Mouse (Mus musculus): Measurements from ENCODE around the gene Sphk1. TPM values are rescaled to one million over a fixed set of nuclear protein-coding genes. Genes with fewer than 3 reads are reported as not detected.
A peak's percentile ranks its signal among the peaks of the same experiment; 100 is the strongest.

Sphk1 gene
- 8.1 and 10.0 TPM in 2 replicates for polyA plus RNA-seq (2014; fragmentation: Nextera tagmentation; extraction: Ambion mirVana)

DNA sequence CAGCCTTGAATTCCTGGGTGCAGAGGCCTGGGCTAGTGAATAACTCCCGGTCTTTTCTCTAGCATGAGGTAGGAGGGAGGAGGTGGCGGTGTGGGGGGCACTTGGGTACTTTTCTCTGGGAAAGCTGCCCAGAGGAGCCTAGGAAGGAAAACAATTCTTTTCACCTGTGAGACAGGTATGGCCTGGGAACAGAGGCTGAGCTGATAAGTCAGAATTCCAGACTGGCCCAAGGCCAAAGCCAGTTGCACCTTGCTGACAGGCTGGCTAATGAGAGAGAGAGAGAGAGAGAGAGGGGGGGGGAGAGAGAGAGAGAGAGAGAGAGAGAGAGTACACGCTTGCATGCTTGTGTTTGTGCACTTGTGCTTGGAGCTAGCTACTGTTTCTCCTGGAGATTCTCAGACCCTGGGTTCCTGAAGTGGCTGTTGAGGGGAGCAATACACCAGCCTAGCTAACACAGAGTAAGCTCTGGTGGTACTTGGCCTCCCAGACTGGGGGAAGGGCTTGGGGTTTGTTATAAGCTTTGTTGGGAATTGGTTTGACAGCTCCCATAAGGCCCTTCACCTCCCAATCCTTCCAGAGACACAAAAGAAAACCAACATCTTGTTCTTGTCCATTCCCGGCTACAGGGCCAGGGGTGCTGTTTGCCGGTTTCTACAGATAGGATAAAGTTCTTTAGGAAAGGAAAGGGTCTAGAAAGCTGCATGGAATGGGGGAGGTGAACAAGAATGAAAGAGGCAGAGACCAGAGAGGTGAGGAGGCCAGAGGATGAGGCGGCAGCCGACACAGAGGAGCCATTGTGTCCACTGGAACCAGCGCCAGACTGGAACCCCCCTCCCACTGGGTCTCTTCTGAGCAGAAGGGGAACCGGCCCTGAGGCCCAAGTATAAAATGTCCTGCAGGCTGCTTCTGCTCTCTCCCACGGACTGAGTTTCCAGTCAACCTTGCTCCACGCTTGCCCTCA, at the start of gene Sphk1:
TSS of gene Sphk1 (plus strand) at position 739 of the 961 bp plus-strand sequence.
- H3K27me3 ChIP-seq (ENCODE audit: control insufficient read depth, insufficient read depth, low read length), result peaks cover 34% of the 10 kb centered on the region
- 21% methylated on average over 11 of the region's 11 CpGs for WGBS
- ATAC-seq (ENCODE audit: low FRiP score), result no peak

GRCm38 (mm10) chr11:116480975-116481374, 49.8 kb upstream of the Sphk1 start:
- H3K27ac ChIP-seq (ENCODE audit: low read depth, low read length), result no peak overlapping the region
- WGBS, result 97% methylated on average over 8 of the region's 8 CpGs
- ATAC-seq (ENCODE audit: low FRiP score) (no peak), DNase-seq (ENCODE audit: low spot score) (no peak)
- no peak overlapping the region for H3K9ac ChIP-seq (ENCODE audit: low read depth, low read length)
- no peaks in the 10 kb centered on the region for H3K4me1 ChIP-seq (replicated peaks; ENCODE audit: control insufficient read depth, insufficient read depth, low read length)
- no peaks in the 10 kb centered on the region for H3K27me3 ChIP-seq (ENCODE audit: control insufficient read depth, insufficient read depth, low read length)
- no peak overlapping the region for H3K4me3 ChIP-seq (ENCODE audit: low read depth, low read length)
- no peaks in the 10 kb centered on the region for H3K9me3 ChIP-seq (ENCODE audit: control insufficient read depth, low read length)
- H3K36me3 ChIP-seq (ENCODE audit: control insufficient read depth, insufficient read depth, low read length), result peaks cover 24% of the 10 kb centered on the region; the same call in 1 of the 2 replicates
- no peak overlapping the region for H3K4me2 ChIP-seq (replicated peaks; ENCODE audit: low read depth, low read length)

More for the DNA sequence above, at the start of gene Sphk1:
- DNase-seq (ENCODE audit: low spot score), result peak; percentile 69
- H3K4me1 ChIP-seq (replicated peaks; ENCODE audit: control insufficient read depth, insufficient read depth, low read length), result peaks cover 27% of the 10 kb centered on the region
- H3K9me3 ChIP-seq (ENCODE audit: control insufficient read depth, low read length), result no peaks in the 10 kb centered on the region
- peak within 1 kb of the TSS; percentile 46 for H3K4me3 ChIP-seq (ENCODE audit: low read depth, low read length)
- H3K4me2 ChIP-seq (replicated peaks; ENCODE audit: low read depth, low read length), result peak within 1 kb of the TSS; percentile 77
- peak within 1 kb of the TSS; percentile 49; the same call in 1 of the 2 replicates for H3K27ac ChIP-seq (ENCODE audit: low read depth, low read length)
- 0 out of 2 replicates have a peak within 1 kb of the TSS, but pooled peaks have one; percentile 3 for H3K9ac ChIP-seq (ENCODE audit: low read depth, low read length)
- no peaks in the 10 kb centered on the region for H3K36me3 ChIP-seq (ENCODE audit: control insufficient read depth, insufficient read depth, low read length)

DNA sequence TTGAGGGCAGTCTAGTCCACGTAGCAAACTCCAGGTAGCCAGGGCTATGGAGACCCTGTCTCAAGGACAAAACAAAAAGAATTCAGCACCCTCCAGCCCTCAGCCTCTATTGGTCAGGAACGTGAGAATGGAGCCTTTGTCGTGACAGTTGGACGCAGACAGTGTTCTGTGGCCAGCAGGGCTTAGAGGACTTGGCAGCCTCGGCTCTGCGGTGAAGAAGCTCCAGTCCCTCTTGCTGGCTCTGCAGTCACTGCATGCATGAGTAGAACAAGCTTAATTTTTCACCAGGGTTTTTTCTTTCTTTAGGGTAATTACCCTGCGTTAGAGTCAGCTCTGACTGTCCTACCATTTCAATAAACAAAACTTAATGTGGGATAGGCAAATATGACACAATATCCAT, 48.9 kb upstream of the Sphk1 start:
- no peaks in the 10 kb centered on the region for H3K9me3 ChIP-seq (ENCODE audit: control insufficient read depth, low read length)
- no peak overlapping the region for H3K9ac ChIP-seq (ENCODE audit: low read depth, low read length)
- WGBS, result 80% methylated on average over 7 of the region's 7 CpGs
- ATAC-seq (ENCODE audit: low FRiP score), result no peak
- no peaks in the 10 kb centered on the region for H3K4me1 ChIP-seq (replicated peaks; ENCODE audit: control insufficient read depth, insufficient read depth, low read length)
- no peak for DNase-seq (ENCODE audit: low spot score)
- peaks cover 21% of the 10 kb centered on the region; the same call in 1 of the 2 replicates for H3K36me3 ChIP-seq (ENCODE audit: control insufficient read depth, insufficient read depth, low read length)
- no peak overlapping the region for H3K4me2 ChIP-seq (replicated peaks; ENCODE audit: low read depth, low read length)
- H3K4me3 ChIP-seq (ENCODE audit: low read depth, low read length), result no peak overlapping the region
- no peak overlapping the region for H3K27ac ChIP-seq (ENCODE audit: low read depth, low read length)
- no peaks in the 10 kb centered on the region for H3K27me3 ChIP-seq (ENCODE audit: control insufficient read depth, insufficient read depth, low read length)

DNA sequence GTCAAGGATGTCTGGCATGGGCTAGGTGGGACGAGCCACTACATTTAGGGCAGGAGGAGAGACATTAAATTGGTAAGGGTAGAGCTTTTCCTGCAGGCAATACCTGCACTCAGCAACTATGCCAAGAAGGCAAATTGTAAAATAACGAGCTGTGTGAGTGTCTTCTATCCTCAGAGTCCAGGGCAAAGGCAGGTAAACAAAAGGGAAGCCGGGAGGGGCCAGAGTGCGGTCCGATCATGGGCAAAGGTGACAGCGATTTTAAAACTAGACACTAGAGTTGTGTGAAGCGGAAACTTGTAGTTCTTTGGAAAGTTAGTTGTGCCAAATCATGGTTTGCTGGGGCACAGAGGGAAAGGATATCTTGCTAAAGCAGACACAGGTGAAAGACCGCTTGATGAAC, 46.5 kb upstream of the Sphk1 start:
- Histone ChIP-seq H3K9ac (ENCODE audit: low read depth, low read length) (no peak overlapping the region), H3K4me2 (replicated peaks; ENCODE audit: low read depth, low read length) (no peak overlapping the region), H3K9me3 (ENCODE audit: control insufficient read depth, low read length) (no peaks in the 10 kb centered on the region), H3K36me3 (ENCODE audit: control insufficient read depth, insufficient read depth, low read length) (peaks cover 18% of the 10 kb centered on the region; the same call in 1 of the 2 replicates), H3K4me1 (replicated peaks; ENCODE audit: control insufficient read depth, insufficient read depth, low read length) (no peaks in the 10 kb centered on the region; the same call in 1 of the 2 replicates), H3K27me3 (ENCODE audit: control insufficient read depth, insufficient read depth, low read length) (no peaks in the 10 kb centered on the region), H3K27ac (ENCODE audit: low read depth, low read length) (no peak overlapping the region), H3K4me3 (ENCODE audit: low read depth, low read length) (no peak overlapping the region)
- no peak for DNase-seq (ENCODE audit: low spot score)
- no peak for ATAC-seq (ENCODE audit: low FRiP score)
- WGBS, result 92% methylated on average over 8 of the region's 8 CpGs

- Histone ChIP-seq H3K27ac (ENCODE audit: low read depth, low read length) (no peak overlapping the region), H3K4me3 (ENCODE audit: low read depth, low read length) (no peak overlapping the region), H3K27me3 (ENCODE audit: control insufficient read depth, insufficient read depth, low read length) (no peaks in the 10 kb centered on the region), H3K4me2 (replicated peaks; ENCODE audit: low read depth, low read length) (no peak overlapping the region), H3K9ac (ENCODE audit: low read depth, low read length) (no peak overlapping the region), H3K9me3 (ENCODE audit: control insufficient read depth, low read length) (no peaks in the 10 kb centered on the region), H3K4me1 (replicated peaks; ENCODE audit: control insufficient read depth, insufficient read depth, low read length) (no peaks in the 10 kb centered on the region; the same call in 1 of the 2 replicates), H3K36me3 (ENCODE audit: control insufficient read depth, insufficient read depth, low read length) (peaks cover 9% of the 10 kb centered on the region; the same call in 1 of the 2 replicates)
- DNase-seq (ENCODE audit: low spot score) (no peak), ATAC-seq (ENCODE audit: low FRiP score) (no peak)
Measured at GRCm38 (mm10) chr11:116488207-116488606, 42.5 kb upstream of the Sphk1 start.

- DNase-seq (ENCODE audit: low spot score) (peak; percentile 41), ATAC-seq (ENCODE audit: low FRiP score) (no peak)
- Histone ChIP-seq H3K4me3 (ENCODE audit: low read depth, low read length) (peak overlapping the region; percentile 99), H3K4me1 (replicated peaks; ENCODE audit: control insufficient read depth, insufficient read depth, low read length) (no peaks in the 10 kb centered on the region; the same call in 1 of the 2 replicates), H3K4me2 (replicated peaks; ENCODE audit: low read depth, low read length) (peak overlapping the region; percentile 84), H3K9me3 (ENCODE audit: control insufficient read depth, low read length) (no peaks in the 10 kb centered on the region), H3K27ac (ENCODE audit: low read depth, low read length) (no peak overlapping the region), H3K36me3 (ENCODE audit: control insufficient read depth, insufficient read depth, low read length) (peaks cover 9% of the 10 kb centered on the region; the same call in 1 of the 2 replicates), H3K9ac (ENCODE audit: low read depth, low read length) (peak overlapping the region; percentile 97), H3K27me3 (ENCODE audit: control insufficient read depth, insufficient read depth, low read length) (no peaks in the 10 kb centered on the region)
- WGBS, result 80% methylated on average over 14 of the region's 14 CpGs
Measured at GRCm38 (mm10) chr11:116488693-116489375, 41.9 kb upstream of the Sphk1 start.

DNA sequence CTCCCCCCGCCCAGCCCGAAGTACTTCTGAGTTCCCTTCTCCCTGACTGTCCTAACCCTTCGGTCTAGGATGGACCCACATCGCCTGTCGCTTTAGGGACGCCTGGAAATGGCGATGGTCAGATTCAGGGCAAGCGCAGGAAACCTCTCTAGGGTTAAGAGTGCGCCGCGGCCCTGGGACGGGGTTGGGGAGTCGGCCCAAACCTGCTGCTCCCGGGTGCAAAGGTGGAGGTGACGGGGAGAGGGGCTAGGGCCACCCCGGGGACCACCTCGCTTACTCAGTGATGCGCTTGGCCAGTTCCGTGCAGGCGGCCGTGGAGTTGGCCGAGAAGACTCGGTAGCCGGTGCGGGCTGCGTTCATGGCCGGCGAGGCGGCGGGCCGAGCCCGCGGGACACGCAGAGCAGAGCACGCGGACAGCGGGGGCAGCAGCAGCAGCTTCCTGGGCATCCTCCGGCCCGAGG, 40.9 kb upstream of the Sphk1 start:
- ATAC-seq (ENCODE audit: low FRiP score) (peak; percentile 75), DNase-seq (ENCODE audit: low spot score) (peak; percentile 62)
- Histone ChIP-seq H3K9ac (ENCODE audit: low read depth, low read length) (peak overlapping the region; percentile 97), H3K36me3 (ENCODE audit: control insufficient read depth, insufficient read depth, low read length) (peaks cover 9% of the 10 kb centered on the region; the same call in 1 of the 2 replicates), H3K9me3 (ENCODE audit: control insufficient read depth, low read length) (no peaks in the 10 kb centered on the region), H3K4me1 (replicated peaks; ENCODE audit: control insufficient read depth, insufficient read depth, low read length) (no peaks in the 10 kb centered on the region; the same call in 1 of the 2 replicates), H3K4me3 (ENCODE audit: low read depth, low read length) (peak overlapping the region; percentile 99), H3K4me2 (replicated peaks; ENCODE audit: low read depth, low read length) (peak overlapping the region; percentile 84), H3K27ac (ENCODE audit: low read depth, low read length) (peak overlapping the region; percentile 94), H3K27me3 (ENCODE audit: control insufficient read depth, insufficient read depth, low read length) (no peaks in the 10 kb centered on the region)
- under 1% methylated on average over 39 of the region's 39 CpGs for WGBS

- peak; percentile 93 for DNase-seq (ENCODE audit: low spot score)
- WGBS, result under 1% methylated on average over 62 of the region's 62 CpGs
Measured at GRCm38 (mm10) chr11:116490232-116491107, 40.3 kb upstream of the Sphk1 start.

More at GRCm38 (mm10) chr11:116490232-116491107, 40.3 kb upstream of the Sphk1 start:
- Histone ChIP-seq H3K36me3 (ENCODE audit: control insufficient read depth, insufficient read depth, low read length) (peaks cover 2% of the 10 kb centered on the region; the same call in 1 of the 2 replicates), H3K27ac (ENCODE audit: low read depth, low read length) (peak overlapping the region; percentile 94), H3K9ac (ENCODE audit: low read depth, low read length) (peak overlapping the region; percentile 97), H3K27me3 (ENCODE audit: control insufficient read depth, insufficient read depth, low read length) (no peaks in the 10 kb centered on the region), H3K4me2 (replicated peaks; ENCODE audit: low read depth, low read length) (peak overlapping the region; percentile 84), H3K4me3 (ENCODE audit: low read depth, low read length) (peak overlapping the region; percentile 99), H3K4me1 (replicated peaks; ENCODE audit: control insufficient read depth, insufficient read depth, low read length) (no peaks in the 10 kb centered on the region; the same call in 1 of the 2 replicates), H3K9me3 (ENCODE audit: control insufficient read depth, low read length) (no peaks in the 10 kb centered on the region)
- ATAC-seq (ENCODE audit: low FRiP score), result peak; percentile 95
